Mouse (Mus musculus): ENCODE results near the gene Foxj1. TPM values are rescaled to one million over a fixed set of nuclear protein-coding genes. Genes with fewer than 3 reads are reported as not detected.
"Not testable (repeated sequence)": the region's sequence is repeated elsewhere in the genome, so short reads cannot be mapped to it uniquely, and the experiment has no call there.

Gene Foxj1
- polyA plus RNA-seq, 1 experiment from 2014 or later, result 14.7 TPM

DNA sequence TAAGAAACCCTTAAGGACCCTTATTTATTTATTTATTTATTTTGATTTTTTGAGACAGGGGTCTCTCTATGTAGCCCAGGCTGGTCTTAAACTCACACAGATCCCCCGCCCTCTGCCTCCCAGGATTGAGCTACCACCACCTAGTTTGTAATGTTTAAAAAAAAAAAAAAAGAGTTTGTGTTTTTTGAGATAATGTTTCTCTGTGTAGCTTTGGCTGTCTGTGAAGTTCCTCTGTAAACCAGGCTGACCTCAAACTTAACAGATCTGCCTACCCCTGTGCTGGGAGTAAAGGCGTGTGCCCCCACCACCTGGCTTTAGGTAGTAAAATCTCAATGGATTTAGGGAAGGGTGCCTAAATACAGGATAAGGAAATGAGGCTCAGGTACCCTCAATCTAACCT is 30.9 kb upstream of the Foxj1 start:
- no peaks in the 10 kb centered on the region for H3K9me3 ChIP-seq
- no peak overlapping the region for H3K4me2 ChIP-seq (replicated peaks)
- no peak overlapping the region for H3K9ac ChIP-seq (replicated peaks)
- no peaks in the 10 kb centered on the region for H3K27me3 ChIP-seq
- H3K27ac ChIP-seq (replicated peaks), result no peak overlapping the region
- WGBS, result 84% methylated on average over 2 of the region's 2 CpGs
- no peak for ATAC-seq (replicated peaks)
- 0 out of 2 replicates have a peak, but pooled peaks cover 2% of the 10 kb centered on the region for H3K4me1 ChIP-seq
- H3K4me3 ChIP-seq, result no peak overlapping the region
- H3K36me3 ChIP-seq, result peaks cover 6% of the 10 kb centered on the region

DNA sequence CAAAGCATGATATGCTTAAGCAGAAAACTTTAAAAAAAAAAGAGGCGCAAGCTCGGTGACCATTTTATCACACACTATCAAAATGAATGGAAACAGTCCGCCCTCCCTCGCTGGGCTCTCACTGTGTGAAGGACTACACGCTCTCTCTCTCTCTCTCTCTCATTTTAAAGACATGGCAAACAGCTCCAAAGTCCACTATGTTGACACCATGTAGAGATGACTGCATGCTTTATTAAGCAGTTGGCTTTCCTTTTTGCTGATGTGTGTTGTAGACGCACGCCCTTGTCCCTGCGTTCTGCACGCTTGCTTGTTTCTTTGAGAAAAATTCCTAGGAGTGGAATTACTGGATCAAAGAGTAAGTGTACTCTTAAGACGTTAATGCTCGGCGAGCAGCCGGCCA is 30.2 kb upstream of the Foxj1 start:
- Histone ChIP-seq H3K4me3 (no peak overlapping the region), H3K27ac (replicated peaks) (no peak overlapping the region), H3K27me3 (no peaks in the 10 kb centered on the region), H3K4me2 (replicated peaks) (no peak overlapping the region), H3K9me3 (no peaks in the 10 kb centered on the region), H3K36me3 (peaks cover 6% of the 10 kb centered on the region), H3K9ac (replicated peaks) (no peak overlapping the region), H3K4me1 (0 out of 2 replicates have a peak, but pooled peaks cover 2% of the 10 kb centered on the region)
- no peak for ATAC-seq (replicated peaks)
- 43% methylated on average over 13 of the region's 13 CpGs for WGBS

GRCm38 (mm10) chr11:116362015-116362414 is 26.8 kb upstream of the Foxj1 start:
- WGBS, result 82% methylated on average over 11 of the region's 11 CpGs
- no peak overlapping the region for H3K4me3 ChIP-seq
- H3K9ac ChIP-seq (replicated peaks), result no peak overlapping the region
- H3K4me1 ChIP-seq, result no peaks in the 10 kb centered on the region
- ATAC-seq (replicated peaks), result no peak
- no peak overlapping the region for H3K4me2 ChIP-seq (replicated peaks)
- H3K27me3 ChIP-seq, result no peaks in the 10 kb centered on the region
- H3K9me3 ChIP-seq, result no peaks in the 10 kb centered on the region
- peaks cover 21% of the 10 kb centered on the region for H3K36me3 ChIP-seq
- H3K27ac ChIP-seq (replicated peaks), result no peak overlapping the region

GRCm38 (mm10) chr11:116360915-116361314 is 25.7 kb upstream of the Foxj1 start:
- H3K27me3 ChIP-seq; ATAC-seq (replicated peaks); H3K27ac ChIP-seq (replicated peaks); H3K4me3 ChIP-seq; H3K4me2 ChIP-seq (replicated peaks); H3K9ac ChIP-seq (replicated peaks); H3K9me3 ChIP-seq; H3K4me1 ChIP-seq: not testable (repeated sequence)
- 97% methylated on average over 5 of the region's 5 CpGs for WGBS
- peaks cover 26% of the 10 kb centered on the region for H3K36me3 ChIP-seq

- no peaks in the 10 kb centered on the region for H3K9me3 ChIP-seq
- 80% methylated on average over 12 of the region's 12 CpGs for WGBS
- no peak overlapping the region for H3K27ac ChIP-seq (replicated peaks)
These were observed 24.5 kb upstream of the Foxj1 start for GRCm38 (mm10) chr11:116359652-116360051.

GRCm38 (mm10) chr11:116358926-116359637 is 23.9 kb upstream of the Foxj1 start:
- Histone ChIP-seq H3K4me1 (no peaks in the 10 kb centered on the region), H3K27ac (replicated peaks) (no peak overlapping the region), H3K9me3 (no peaks in the 10 kb centered on the region), H3K27me3 (no peaks in the 10 kb centered on the region), H3K36me3 (peaks cover 44% of the 10 kb centered on the region), H3K4me3 (no peak overlapping the region), H3K4me2 (replicated peaks) (no peak overlapping the region), H3K9ac (replicated peaks) (no peak overlapping the region)
- WGBS, result 75% methylated on average over 15 of the region's 15 CpGs
- ATAC-seq (replicated peaks), result no peak

More at GRCm38 (mm10) chr11:116359652-116360051, 24.5 kb upstream of the Foxj1 start:
- H3K4me1 ChIP-seq, result no peaks in the 10 kb centered on the region
- peaks cover 38% of the 10 kb centered on the region for H3K36me3 ChIP-seq
- H3K27me3 ChIP-seq, result no peaks in the 10 kb centered on the region
- H3K4me3 ChIP-seq, result no peak overlapping the region
- ATAC-seq (replicated peaks), result no peak
- H3K4me2 ChIP-seq (replicated peaks), result no peak overlapping the region
- H3K9ac ChIP-seq (replicated peaks), result no peak overlapping the region

DNA sequence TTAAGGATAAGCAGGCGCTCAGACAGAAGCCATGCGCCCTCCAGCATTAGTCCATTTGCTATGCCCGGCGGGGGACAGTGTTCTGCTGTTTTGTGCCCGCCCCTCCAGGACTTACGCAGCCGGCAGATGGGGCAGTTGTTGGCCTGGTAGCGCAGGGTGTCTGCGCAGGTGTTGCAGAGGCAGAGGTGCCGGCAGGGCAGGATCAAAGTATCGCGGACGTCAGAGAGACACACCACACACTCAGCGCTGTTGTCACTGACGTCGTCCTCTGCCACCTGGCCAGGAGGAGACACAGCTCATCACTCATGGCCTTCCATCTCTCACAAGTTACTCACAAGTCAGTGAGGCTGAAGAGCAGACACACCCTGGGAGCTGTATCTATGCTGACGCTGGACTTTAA is 19.3 kb upstream of the Foxj1 start:
- no peaks in the 10 kb centered on the region for H3K9me3 ChIP-seq
- H3K4me2 ChIP-seq (replicated peaks), result no peak overlapping the region
- H3K9ac ChIP-seq (replicated peaks), result no peak overlapping the region
- 45% methylated on average over 17 of the region's 17 CpGs for WGBS
- H3K36me3 ChIP-seq, result peaks cover 63% of the 10 kb centered on the region
- no peak overlapping the region for H3K4me3 ChIP-seq
- H3K27ac ChIP-seq (replicated peaks), result no peak overlapping the region
- no peaks in the 10 kb centered on the region for H3K4me1 ChIP-seq
- no peak for ATAC-seq (replicated peaks)
- H3K27me3 ChIP-seq, result no peaks in the 10 kb centered on the region

DNA sequence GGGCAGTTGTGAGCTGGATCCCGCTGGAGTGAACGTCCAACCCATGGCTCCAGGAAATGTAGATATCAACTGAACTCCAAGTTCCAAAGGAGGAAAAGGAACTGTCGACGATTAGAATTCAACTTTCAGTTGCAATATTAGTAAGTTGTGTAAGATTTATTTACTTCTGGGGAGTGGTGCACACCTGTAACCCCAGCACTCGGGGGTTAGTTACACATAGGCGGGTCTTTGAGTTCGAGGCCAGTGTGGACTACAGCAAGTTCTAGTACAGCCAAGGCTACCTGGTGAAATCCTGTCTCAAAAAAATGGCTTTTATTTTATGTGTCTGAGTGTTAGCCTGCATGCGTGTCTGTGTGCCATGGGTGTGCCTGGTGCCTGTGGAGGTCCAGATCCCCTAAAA is 18.3 kb upstream of the Foxj1 start:
- Histone ChIP-seq H3K27me3 (no peaks in the 10 kb centered on the region), H3K4me1 (no peaks in the 10 kb centered on the region), H3K4me3 (no peak overlapping the region), H3K4me2 (replicated peaks) (no peak overlapping the region), H3K9ac (replicated peaks) (no peak overlapping the region), H3K36me3 (peaks cover 57% of the 10 kb centered on the region), H3K27ac (replicated peaks) (no peak overlapping the region), H3K9me3 (no peaks in the 10 kb centered on the region)
- ATAC-seq (replicated peaks), result no peak
- WGBS, result 95% methylated on average over 8 of the region's 8 CpGs

DNA sequence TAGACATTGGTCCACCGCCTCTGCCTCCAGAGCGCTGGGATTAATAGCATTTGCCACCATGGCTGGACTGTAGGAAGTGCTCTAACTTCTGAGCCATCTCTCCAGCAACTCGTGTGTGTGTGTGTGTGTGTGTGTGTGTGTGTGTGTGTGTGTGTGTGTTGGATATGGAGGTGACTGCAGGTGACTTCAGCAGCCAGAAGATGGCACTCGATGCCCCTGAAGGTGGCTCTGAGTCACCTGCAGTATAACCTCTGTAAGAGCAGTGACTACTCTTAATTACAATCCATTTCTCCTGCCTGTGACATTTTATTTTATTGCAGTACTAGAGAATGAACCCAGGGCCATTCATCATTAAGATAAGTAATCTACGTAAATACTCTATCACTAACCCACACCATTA is 16.1 kb upstream of the Foxj1 start:
- H3K4me3 ChIP-seq, result no peak overlapping the region
- no peak overlapping the region for H3K4me2 ChIP-seq (replicated peaks)
- no peaks in the 10 kb centered on the region for H3K9me3 ChIP-seq
- peaks cover 66% of the 10 kb centered on the region for H3K36me3 ChIP-seq
- no peak overlapping the region for H3K9ac ChIP-seq (replicated peaks)
- no peaks in the 10 kb centered on the region for H3K4me1 ChIP-seq
- no peaks in the 10 kb centered on the region for H3K27me3 ChIP-seq
- ATAC-seq (replicated peaks), result no peak
- 94% methylated on average over 5 of the region's 5 CpGs for WGBS
- no peak overlapping the region for H3K27ac ChIP-seq (replicated peaks)

- H3K4me2 ChIP-seq (replicated peaks), result no peak overlapping the region
- peaks cover 59% of the 10 kb centered on the region for H3K36me3 ChIP-seq
- ATAC-seq (replicated peaks), result no peak
- H3K4me3 ChIP-seq, result no peak overlapping the region
- no peak overlapping the region for H3K9ac ChIP-seq (replicated peaks)
- whole genome bisulfite sequencing, result 83% methylated on average over 5 of the region's 5 CpGs
- H3K27ac ChIP-seq (replicated peaks), result no peak overlapping the region
- no peaks in the 10 kb centered on the region for H3K27me3 ChIP-seq
- H3K4me1 ChIP-seq, result no peaks in the 10 kb centered on the region
- no peaks in the 10 kb centered on the region for H3K9me3 ChIP-seq
These were observed 12.8 kb upstream of the Foxj1 start for GRCm38 (mm10) chr11:116347955-116348354.

DNA sequence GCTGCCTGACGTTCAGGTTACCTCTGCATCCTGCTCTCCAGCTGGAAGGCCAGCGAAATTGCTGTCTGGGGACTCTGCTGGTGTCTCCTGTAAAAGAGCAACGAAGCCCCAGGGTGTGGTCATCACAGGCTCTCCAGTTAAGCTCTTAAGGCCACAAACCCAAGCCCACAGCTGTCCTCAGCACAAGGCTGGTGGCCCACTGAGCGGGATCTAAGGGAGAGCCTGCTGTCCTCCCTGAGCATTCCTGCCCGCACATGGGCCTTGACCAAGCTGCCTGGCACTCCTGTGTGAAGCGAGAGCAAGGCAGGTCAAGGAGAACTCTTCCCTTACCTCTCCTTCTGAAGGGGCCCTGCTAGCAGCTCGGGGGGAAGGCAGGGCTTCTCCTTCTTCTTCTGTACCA is 11.8 kb upstream of the Foxj1 start:
- Histone ChIP-seq H3K4me2 (replicated peaks) (no peak overlapping the region), H3K36me3 (peaks cover 62% of the 10 kb centered on the region), H3K9me3 (no peaks in the 10 kb centered on the region), H3K4me3 (no peak overlapping the region), H3K27ac (replicated peaks) (no peak overlapping the region), H3K27me3 (no peaks in the 10 kb centered on the region), H3K9ac (replicated peaks) (no peak overlapping the region), H3K4me1 (no peaks in the 10 kb centered on the region)
- ATAC-seq (replicated peaks), result no peak
- WGBS, result 84% methylated on average over 7 of the region's 7 CpGs

- Histone ChIP-seq H3K4me3 (no peak overlapping the region), H3K27ac (replicated peaks) (no peak overlapping the region), H3K4me1 (no peaks in the 10 kb centered on the region), H3K9me3 (no peaks in the 10 kb centered on the region), H3K4me2 (replicated peaks) (no peak overlapping the region), H3K36me3 (peaks cover 59% of the 10 kb centered on the region), H3K27me3 (no peaks in the 10 kb centered on the region), H3K9ac (replicated peaks) (no peak overlapping the region)
- no peak for ATAC-seq (replicated peaks)
- 69% methylated on average over 25 of the region's 25 CpGs for WGBS
These were observed 7.0 kb upstream of the Foxj1 start for GRCm38 (mm10) chr11:116342069-116342791.
